Mouse (Mus musculus) kidney, adult 2 months (tissue): ENCODE results near the gene Ccpg1os.

Source experiments
- CTCF ChIP-seq: fragments of 200-500 bp; conservative IDR thresholded peaks from 2 replicates; pipeline ENCODE4 v1.5.1; 2011; ENCODE audit warnings: low read depth, mild to moderate bottlenecking, control low read depth, low read length, moderate library complexity, mixed read lengths; ENCODE audit not compliant: insufficient read depth, insufficient read length
- POLR2A ChIP-seq: fragments of 200-500 bp; IDR thresholded peaks from one replicate; pipeline ENCODE4 v1.6.1; 2011; ENCODE audit warnings: low read depth, low read length, control low read depth

DNA sequence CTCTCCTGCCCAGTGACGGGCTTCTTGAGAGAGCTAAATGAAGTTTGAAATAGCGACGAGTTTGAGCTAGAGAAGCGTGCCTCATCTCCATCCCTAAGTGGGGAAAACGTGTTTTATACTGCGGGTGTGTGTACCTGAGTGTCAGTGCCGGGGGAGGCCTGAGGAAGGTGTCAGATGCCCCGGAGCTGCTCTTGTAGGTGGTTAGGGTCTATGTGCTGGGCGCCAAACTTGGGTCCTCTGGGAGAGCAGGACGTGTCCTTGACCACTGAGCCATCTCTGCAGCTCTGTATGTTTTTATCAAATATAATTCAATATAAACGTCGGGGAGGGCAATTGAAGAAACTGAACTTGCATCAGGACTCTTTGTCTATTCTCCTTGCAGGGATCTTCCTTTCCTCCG, 40.9 kb downstream of the Ccpg1os start:
- TF ChIP-seq CTCF (no peak), POLR2A (no peak)
